Mouse (Mus musculus): ENCODE measurements around the gene Cyb561d2.

- TF ChIP-seq POLR2A (IDR thresholded peaks at IDR 0.05; ENCODE audit: insufficient read length, low read depth) (no peak), TCF12 (IDR thresholded peaks at IDR 0.05; ENCODE audit: insufficient read depth, poor library complexity, severe bottlenecking) (no peak), MAX (IDR thresholded peaks at IDR 0.05; ENCODE audit: low read depth) (no peak)
Observed at GRCm38 (mm10) chr9:107571534-107572326, 29.7 kb upstream of the Cyb561d2 start.
